Mouse (Mus musculus) limb, embryonic 14.5 days (tissue): Measurements from ENCODE around the gene Dst. TPM values are rescaled to one million over a fixed set of nuclear protein-coding genes. Genes with fewer than 3 reads are reported as not detected.

Source experiments
- ATAC-seq: fragments of 200-750 bp; cut with Nextera tagmentation; 2 replicates; pipeline ENCODE4 v1.8.0; 2017; ENCODE audit warnings: low read depth, moderate number of reproducible peaks, moderate TSS enrichment; ENCODE audit not compliant: low FRiP score
- DNase-seq: peaks from one replicate; pipeline ENCODE4 v3.0.0-alpha.2; 2015; ENCODE audit warnings: low spot score
- H3K27ac ChIP-seq: fragments of 300-500 bp; sonication (generic); replicated peaks from 2 replicates; pipeline ENCODE4 v1.5.1; 2014; ENCODE audit warnings: low read depth, mild to moderate bottlenecking, low read length, moderate library complexity, mixed read lengths
- H3K27me3 ChIP-seq: fragments of 300-500 bp; sonication (generic); 2 replicates; pipeline ENCODE4 v1.6.1; 2014; ENCODE audit warnings: low read length, mixed read lengths; ENCODE audit not compliant: control insufficient read depth, insufficient read depth
- H3K36me3 ChIP-seq: fragments of 300-500 bp; sonication (generic); 2 replicates; pipeline ENCODE4 v1.6.1; 2014; ENCODE audit warnings: mild to moderate bottlenecking, low read length, moderate library complexity, mixed read lengths; ENCODE audit not compliant: control insufficient read depth, insufficient read depth
- H3K4me1 ChIP-seq: fragments of 300-500 bp; sonication (generic); 2 replicates; pipeline ENCODE4 v1.6.1; 2014; ENCODE audit warnings: antibody characterized with exemption, low read length, mixed read lengths; ENCODE audit not compliant: control insufficient read depth, insufficient read depth
- H3K4me2 ChIP-seq: fragments of 300-500 bp; sonication (generic); replicated peaks from 2 replicates; pipeline ENCODE4 v1.6.1; 2014; ENCODE audit warnings: low read depth, mild to moderate bottlenecking, low read length, moderate library complexity; ENCODE audit not compliant: severe bottlenecking
- H3K4me3 ChIP-seq: fragments of 300-500 bp; sonication (generic); replicated peaks from 2 replicates; pipeline ENCODE4 v1.5.1; 2014; ENCODE audit warnings: low read length
- H3K9ac ChIP-seq: fragments of 300-500 bp; sonication (generic); 2 replicates; pipeline ENCODE4 v1.6.1; 2014; ENCODE audit warnings: mild to moderate bottlenecking, low read depth, low read length, moderate library complexity; ENCODE audit not compliant: severe bottlenecking
- H3K9me3 ChIP-seq: fragments of 300-500 bp; sonication (generic); 2 replicates; pipeline ENCODE4 v1.6.1; 2016; ENCODE audit warnings: low read length; ENCODE audit not compliant: control insufficient read depth
- POLR2A ChIP-seq: fragments of 200-500 bp; IDR thresholded peaks from 2 replicates; pipeline ENCODE4 v1.8.0; 2012; ENCODE audit warnings: inconsistent platforms, mild to moderate bottlenecking, moderate library complexity, borderline replicate concordance; ENCODE audit not compliant: insufficient read depth, insufficient read length; ENCODE audit errors: extremely low read depth
- WGBS: fragments of 180-500 bp; shearing (Covaris S2); extraction: QIAGEN DNeasy Blood & Tissue Kit; methylation state at CpG from one replicate; pipeline ENCODE4 v1.1.7; 2014; 5-methylcytosine and 5-hydroxymethylcytosine counted together
- polyA plus RNA-seq, 2 experiments: library from polyadenylated mRNA; depleted of rRNA in 1 of 2; stranded (reverse) in 1 of 2; unstranded in 1 of 2; fragments of >200 nt; fragmentation: Nextera tagmentation in 1 of 2; extraction: Ambion mirVana in 1 of 2; gene quantifications; 2 replicates each; pipeline versions ENCODE4 v1.2.1 to v1.2.3; 2012 to 2014

Gene Dst
- polyA plus RNA-seq, 2 experiments = 34.9 to 42.5 TPM

DNA sequence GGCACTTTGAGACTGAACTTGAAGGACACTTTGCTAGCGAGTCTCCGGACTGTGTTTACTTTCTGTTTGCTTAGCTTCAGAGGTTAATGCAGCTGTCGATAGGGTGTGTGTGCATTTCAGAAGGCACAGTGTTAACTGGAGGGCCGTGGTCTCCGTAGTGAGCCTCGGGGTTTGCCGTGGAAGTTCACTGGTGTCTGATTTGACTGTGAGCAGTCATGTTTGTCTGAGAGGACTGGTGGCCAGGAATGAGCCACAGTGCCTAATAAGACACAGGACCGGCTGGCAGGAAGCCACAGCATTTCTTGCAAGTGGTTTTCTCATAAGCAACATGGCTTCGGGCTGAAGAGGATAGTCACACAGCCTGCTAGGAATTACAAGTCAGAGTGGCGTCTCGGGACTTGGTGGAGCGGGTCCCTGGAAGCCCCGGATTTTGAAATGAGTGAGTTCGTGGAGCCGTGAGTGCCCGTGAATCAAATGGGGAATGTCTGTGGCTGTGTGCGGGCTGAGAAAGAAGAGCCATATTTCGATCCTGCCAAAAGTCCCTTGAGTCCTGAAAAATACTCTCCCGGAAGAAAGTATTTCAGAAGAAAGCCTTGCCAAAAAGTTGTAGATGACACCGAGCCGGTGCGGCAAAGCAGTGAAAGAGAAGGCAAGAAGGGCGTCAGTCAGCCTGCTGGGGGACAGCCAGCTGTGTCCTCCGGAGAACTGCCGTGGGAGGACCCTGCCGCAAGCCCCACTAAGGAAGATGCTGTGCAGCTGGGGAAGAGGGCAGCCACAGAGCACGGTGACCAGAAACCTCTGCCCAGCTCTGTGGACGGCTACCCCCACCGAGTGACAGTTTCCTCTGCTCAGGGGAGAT lies 213.4 kb downstream of the Dst start:
- Histone ChIP-seq H3K36me3 (no peaks in the 10 kb centered on the region), H3K4me2 (peak overlapping the region; percentile 38), H3K27me3 (no peaks in the 10 kb centered on the region), H3K4me3 (peak overlapping the region; percentile 19), H3K9ac (peak overlapping the region; percentile 38; the same call in 1 of the 2 replicates), H3K9me3 (no peaks in the 10 kb centered on the region), H3K4me1 (peaks cover 9% of the 10 kb centered on the region), H3K27ac (peak overlapping the region; percentile 49)
- DNase-seq (peak; percentile 68), ATAC-seq (peak; percentile 42)
- 48% methylated on average over 29 of the region's 29 CpGs for WGBS
- no peak for TF ChIP-seq POLR2A

DNA sequence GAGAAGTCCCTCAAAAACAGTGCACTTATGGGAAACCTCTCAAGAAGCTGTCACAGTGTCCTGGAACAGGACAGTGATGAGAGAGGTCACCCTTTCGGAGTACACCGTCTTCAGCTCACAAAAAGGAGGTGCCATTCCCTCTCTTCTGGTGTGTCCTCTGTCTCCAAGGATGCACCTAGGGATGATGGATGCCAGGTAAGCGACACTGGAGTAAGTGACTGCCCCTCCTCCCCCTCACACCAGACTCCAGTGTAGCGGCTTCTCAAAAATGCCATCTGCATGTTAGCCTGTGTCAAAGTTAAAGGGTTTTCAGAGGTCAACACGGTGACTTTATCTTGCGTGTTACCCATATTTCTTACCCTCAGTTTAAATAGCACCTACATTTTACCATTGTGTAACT lies 214.2 kb downstream of the Dst start:
- no peaks in the 10 kb centered on the region for H3K27me3 ChIP-seq
- H3K9ac ChIP-seq = no peak overlapping the region
- H3K27ac ChIP-seq = no peak overlapping the region
- H3K36me3 ChIP-seq = no peaks in the 10 kb centered on the region
- DNase-seq = no peak
- ATAC-seq = no peak
- H3K4me1 ChIP-seq = peaks cover 9% of the 10 kb centered on the region
- H3K4me3 ChIP-seq = no peak overlapping the region
- 95% methylated on average over 6 of the region's 6 CpGs for WGBS
- no peak overlapping the region for H3K4me2 ChIP-seq
- TF ChIP-seq POLR2A = no peak
- no peaks in the 10 kb centered on the region for H3K9me3 ChIP-seq

DNA sequence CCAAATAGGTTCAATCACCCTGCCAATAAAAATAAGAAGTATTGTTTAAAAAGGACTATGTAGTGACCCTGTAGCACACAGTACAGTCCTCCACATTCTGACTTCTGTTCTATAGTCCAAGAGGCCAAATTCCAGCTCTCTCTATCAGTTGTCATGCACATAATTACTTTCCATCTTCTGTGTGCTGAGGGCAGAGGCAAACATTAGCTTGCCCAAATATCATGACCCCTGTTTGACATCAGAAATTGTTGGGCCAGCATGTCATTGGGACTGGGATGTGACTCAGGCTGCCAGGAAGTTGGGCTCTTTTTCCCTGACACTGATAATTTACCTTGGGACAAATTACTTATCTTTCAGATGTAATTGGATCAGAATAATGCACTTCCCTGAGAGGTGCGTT lies 214.9 kb downstream of the Dst start:
- ATAC-seq (no peak), DNase-seq (no peak)
- H3K4me3 ChIP-seq = no peak overlapping the region
- peaks cover 9% of the 10 kb centered on the region for H3K4me1 ChIP-seq
- no peak overlapping the region for H3K9ac ChIP-seq
- H3K9me3 ChIP-seq = no peaks in the 10 kb centered on the region
- H3K4me2 ChIP-seq = no peak overlapping the region
- 89% methylated on average over 1 of the region's 1 CpGs for WGBS
- TF ChIP-seq POLR2A = no peak
- H3K27me3 ChIP-seq = no peaks in the 10 kb centered on the region
- H3K27ac ChIP-seq = no peak overlapping the region
- H3K36me3 ChIP-seq = no peaks in the 10 kb centered on the region

DNA sequence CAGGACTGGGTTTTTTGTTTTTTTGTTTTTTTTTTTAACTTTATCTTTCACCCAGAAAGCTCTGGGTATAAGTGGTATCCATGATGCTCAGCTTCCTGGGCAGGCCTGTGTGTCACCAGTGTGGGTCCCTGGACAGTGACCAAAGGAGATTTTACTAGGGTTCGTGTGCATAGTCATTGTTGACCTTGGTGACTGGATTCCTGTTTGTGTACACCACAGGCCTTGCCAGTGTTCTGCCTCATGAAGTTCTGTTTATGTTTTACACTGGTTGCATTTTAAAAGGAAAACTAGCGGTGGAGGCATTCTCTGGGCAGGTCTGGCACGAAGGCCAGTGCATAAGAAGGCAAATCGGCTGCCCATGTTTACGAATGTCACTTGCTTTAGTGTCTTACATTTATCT lies 215.3 kb downstream of the Dst start:
- DNase-seq = no peak
- H3K4me1 ChIP-seq = peaks cover 9% of the 10 kb centered on the region
- no peaks in the 10 kb centered on the region for H3K36me3 ChIP-seq
- H3K9ac ChIP-seq = no peak overlapping the region
- no peak overlapping the region for H3K27ac ChIP-seq
- TF ChIP-seq POLR2A = no peak
- ATAC-seq = no peak
- no peaks in the 10 kb centered on the region for H3K27me3 ChIP-seq
- WGBS = 74% methylated on average over 5 of the region's 5 CpGs
- no peak overlapping the region for H3K4me3 ChIP-seq
- no peak overlapping the region for H3K4me2 ChIP-seq
- H3K9me3 ChIP-seq = no peaks in the 10 kb centered on the region

DNA sequence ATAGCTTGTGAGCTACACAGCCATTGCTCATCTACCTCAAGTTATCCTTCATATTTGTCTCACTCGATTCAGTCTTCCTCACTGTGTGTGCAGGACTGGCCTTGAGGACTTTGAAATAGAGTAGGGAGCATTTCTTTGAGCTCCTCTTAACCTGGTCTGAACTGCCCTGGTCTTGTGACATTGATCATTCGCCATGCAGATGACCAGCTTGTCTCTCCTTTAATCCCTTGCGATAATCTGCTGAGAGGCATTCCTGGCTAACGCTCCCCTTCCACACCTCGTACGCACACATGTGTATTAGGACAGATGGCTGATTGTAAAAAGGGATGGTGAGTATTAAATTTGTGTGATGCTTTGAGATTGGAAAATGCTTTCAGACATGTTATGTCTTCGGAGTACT lies 216.4 kb downstream of the Dst start:
- ATAC-seq = no peak
- Histone ChIP-seq H3K4me2 (no peak overlapping the region), H3K27ac (no peak overlapping the region), H3K36me3 (no peaks in the 10 kb centered on the region), H3K9me3 (no peaks in the 10 kb centered on the region), H3K9ac (no peak overlapping the region), H3K4me3 (no peak overlapping the region), H3K27me3 (no peaks in the 10 kb centered on the region), H3K4me1 (peaks cover 9% of the 10 kb centered on the region)
- TF ChIP-seq POLR2A = no peak
- WGBS = 91% methylated on average over 7 of the region's 7 CpGs
- DNase-seq = no peak
